Mouse (Mus musculus): ENCODE measurements around the gene Cdc42ep3.

Cdc42ep3 gene

GRCm38 (mm10) chr17:79285030-79285601 lies 69.8 kb downstream of the Cdc42ep3 start:
- no peak for DNase-seq

Measured in cerebellum, postnatal 25 days (tissue).